Mouse (Mus musculus) MN1 (cell line): ENCODE data around the gene Dgki.

Experiments
- DNase-seq: peaks from one replicate; pipeline ENCODE4 v3.0.0-alpha.2; 2016; ENCODE audit warnings: low spot score

Dgki gene

GRCm38 (mm10) chr6:37299562-37300390 is at the start of gene Dgki:
Dgki (minus strand) TSS chr6:37300184.
- peak; percentile 58 for DNase-seq

- no peak for DNase-seq
Measured at GRCm38 (mm10) chr6:37347606-37348005, 47.6 kb upstream of the Dgki start.

- DNase-seq, result no peak
Measured at GRCm38 (mm10) chr6:37338055-37338454, 38.1 kb upstream of the Dgki start.

- DNase-seq, result no peak
Measured at GRCm38 (mm10) chr6:37336831-37337260, 36.9 kb upstream of the Dgki start.

GRCm38 (mm10) chr6:37336381-37336780 is 36.4 kb upstream of the Dgki start:
- no peak for DNase-seq

- DNase-seq, result no peak
Measured at GRCm38 (mm10) chr6:37332846-37333245, 32.9 kb upstream of the Dgki start.

- DNase-seq, result peak; percentile 23
Measured at GRCm38 (mm10) chr6:37329901-37330864, 30.2 kb upstream of the Dgki start.

GRCm38 (mm10) chr6:37329376-37329775 is 29.4 kb upstream of the Dgki start:
- no peak for DNase-seq

GRCm38 (mm10) chr6:37328671-37329070 is 28.7 kb upstream of the Dgki start:
- no peak for DNase-seq

- no peak for DNase-seq
Measured at GRCm38 (mm10) chr6:37327519-37327918, 27.5 kb upstream of the Dgki start.

- peak; percentile 24 for DNase-seq
Measured at GRCm38 (mm10) chr6:37326603-37326955, 26.6 kb upstream of the Dgki start.

- no peak for DNase-seq
Measured at GRCm38 (mm10) chr6:37325906-37326602, 26.1 kb upstream of the Dgki start.

- no peak for DNase-seq
Measured at GRCm38 (mm10) chr6:37325076-37325475, 25.1 kb upstream of the Dgki start.

- DNase-seq, result no peak
Measured at GRCm38 (mm10) chr6:37322641-37323040, 22.7 kb upstream of the Dgki start.

GRCm38 (mm10) chr6:37322088-37322487 is 22.1 kb upstream of the Dgki start:
- DNase-seq, result no peak

- DNase-seq, result no peak
Measured at GRCm38 (mm10) chr6:37317904-37318303, 17.9 kb upstream of the Dgki start.

- no peak for DNase-seq
Measured at GRCm38 (mm10) chr6:37315440-37315839, 15.5 kb upstream of the Dgki start.

GRCm38 (mm10) chr6:37310601-37311000 is 10.6 kb upstream of the Dgki start:
- DNase-seq, result no peak

GRCm38 (mm10) chr6:37306616-37307015 is 6.6 kb upstream of the Dgki start:
- DNase-seq, result no peak

GRCm38 (mm10) chr6:37300492-37300891 is 508 bp upstream of the Dgki start:
- no peak for DNase-seq

GRCm38 (mm10) chr6:37298982-37299381 is 1.0 kb downstream of the Dgki start:
- DNase-seq, result no peak
